18 mouse cellular contexts compared by ENCODE assay signal in genomic region chr9:77382514-77382913, GRCm38 (mm10). TPM values are rescaled to one million over a fixed set of nuclear protein-coding genes. Genes with fewer than 3 reads are reported as not detected.
"Had no signal": no experiment of that assay in that cellular context is flagged by ENCODE, and none has a peak within 500 bp of the region (broad histone marks: within the 10 kb centered on the region; RNA-seq: fewer than 3 reads in every experiment).

No protein-coding gene starts in this region.

- H3K36me3 ChIP-seq: limb, embryonic 15.5 days; liver, embryonic 12.5 days; midbrain, embryonic 12.5 days had no signal

- DNase-seq: kidney, adult 9 months; kidney, postnatal 4 days; left cerebral cortex, postnatal 4 days; lung, postnatal 10 days; lung, postnatal 4 days; right cerebral cortex, postnatal 14 days; thymus, postnatal 4 days had no signal

- H3K9me3 ChIP-seq: limb, embryonic 15.5 days; liver, embryonic 12.5 days; midbrain, embryonic 12.5 days had no signal

- H3K4me2 ChIP-seq: limb, embryonic 15.5 days; liver, embryonic 12.5 days; lung, embryonic 14.5 days; midbrain, embryonic 12.5 days had no signal

- H3K4me1 ChIP-seq: liver, embryonic 12.5 days; midbrain, embryonic 12.5 days had no signal

- H3K27me3 ChIP-seq: limb, embryonic 15.5 days; liver, embryonic 12.5 days; midbrain, embryonic 12.5 days had no signal

- ATAC-seq: hindbrain, embryonic 16.5 days; inflammation-experienced regulatory T-cells, adult 6 months; liver, embryonic 12.5 days; midbrain, embryonic 16.5 days had no signal

- H3K27ac ChIP-seq: layer of hippocampus, adult 2 months; limb, embryonic 15.5 days; liver, embryonic 12.5 days; midbrain, embryonic 12.5 days had no signal

- H3K9ac ChIP-seq: limb, embryonic 15.5 days; liver, embryonic 12.5 days; lung, embryonic 14.5 days; midbrain, embryonic 12.5 days had no signal

- H3K4me3 ChIP-seq: layer of hippocampus, adult 2 months; limb, embryonic 15.5 days; liver, embryonic 12.5 days; midbrain, embryonic 12.5 days had no signal

RNA-seq across cellular contexts. Expression of gene Mlip, which starts 29.7 kb away (rescaled TPM):
- total RNA-seq: megakaryocyte, adult 5-6 weeks had no signal
- polyA plus RNA-seq: liver, embryonic 12.5 days; neural tube, embryonic 11.5 days; spleen, adult 2 months had no signal
